Mouse (Mus musculus): ENCODE data around the gene Ppm1j.

- no peak for TF ChIP-seq POLR2A (IDR thresholded peaks at IDR 0.05; ENCODE audit: insufficient read depth, low read depth, low read length)
- TF ChIP-seq CTCF (IDR thresholded peaks at IDR 0.05): no peak
- no peak for TF ChIP-seq EP300 (IDR thresholded peaks at IDR 0.05; ENCODE audit: insufficient read depth, low read depth, low read length)
Observed at GRCm38 (mm10) chr3:104788075-104788474, 7.2 kb downstream of the Ppm1j start, which contains the start of gene Rhoc.

Measured in heart, adult 2 months (tissue).